Mouse (Mus musculus): ENCODE measurements around the gene Zfp853. TPM values are rescaled to one million over a fixed set of nuclear protein-coding genes. Genes with fewer than 3 reads are reported as not detected.

Gene Zfp853
- polyA plus RNA-seq, 1 experiment from 2014 or later = 0.05 TPM

GRCm38 (mm10) chr5:143288378-143288911 is 5.0 kb downstream of the Zfp853 start:
- H3K27me3 ChIP-seq = peaks cover 80% of the 10 kb centered on the region
- peak overlapping the region; percentile 27 for H3K4me3 ChIP-seq (replicated peaks)
- peaks cover 18% of the 10 kb centered on the region for H3K4me1 ChIP-seq (replicated peaks)
- H3K9me3 ChIP-seq = no peaks in the 10 kb centered on the region
- peak overlapping the region; percentile 50 for H3K4me2 ChIP-seq (replicated peaks)
- WGBS = 12% methylated on average over 9 of the region's 9 CpGs
- no peak overlapping the region for H3K27ac ChIP-seq
- ATAC-seq = no peak
- H3K9ac ChIP-seq (replicated peaks) = peak overlapping the region; percentile 51; the same call in 1 of the 2 replicates
- H3K36me3 ChIP-seq = no peaks in the 10 kb centered on the region; the same call in 1 of the 2 replicates

- H3K9me3 ChIP-seq = no peaks in the 10 kb centered on the region
These were observed 5.6 kb downstream of the Zfp853 start for GRCm38 (mm10) chr5:143287774-143288328.

DNA sequence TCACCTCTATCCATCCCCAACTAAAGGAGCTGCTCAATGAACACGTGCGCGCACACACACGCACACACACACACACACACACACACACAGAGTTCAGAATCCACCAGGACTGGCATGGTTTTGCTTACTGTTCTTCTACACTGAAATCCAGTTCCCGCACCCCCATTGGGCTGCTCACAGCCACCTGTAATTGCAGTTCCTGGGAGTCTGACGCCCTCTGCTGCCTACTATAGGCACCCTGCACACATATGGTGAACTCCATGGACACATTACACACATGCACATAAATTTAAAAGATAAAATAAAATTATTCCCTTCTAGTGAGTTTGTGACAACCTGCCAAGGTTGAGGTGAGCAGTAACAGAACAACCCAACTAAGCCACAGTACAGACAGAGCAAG is 8.7 kb downstream of the Zfp853 start:
- H3K27me3 ChIP-seq = peaks cover 51% of the 10 kb centered on the region
- H3K4me2 ChIP-seq (replicated peaks) = no peak overlapping the region
- ATAC-seq = no peak
- no peak overlapping the region for H3K27ac ChIP-seq
- no peak overlapping the region for H3K4me3 ChIP-seq (replicated peaks)
- no peaks in the 10 kb centered on the region for H3K9me3 ChIP-seq
- H3K36me3 ChIP-seq = no peaks in the 10 kb centered on the region; the same call in 1 of the 2 replicates
- peaks cover 12% of the 10 kb centered on the region for H3K4me1 ChIP-seq (replicated peaks)
- 42% methylated on average over 6 of the region's 6 CpGs for WGBS
- no peak overlapping the region for H3K9ac ChIP-seq (replicated peaks)

More at GRCm38 (mm10) chr5:143287774-143288328, 5.6 kb downstream of the Zfp853 start:
- Histone ChIP-seq H3K4me2 (replicated peaks) (peak overlapping the region; percentile 50), H3K4me1 (replicated peaks) (peaks cover 12% of the 10 kb centered on the region), H3K27me3 (peaks cover 75% of the 10 kb centered on the region), H3K4me3 (replicated peaks) (peak overlapping the region; percentile 27), H3K27ac (no peak overlapping the region), H3K36me3 (no peaks in the 10 kb centered on the region; the same call in 1 of the 2 replicates), H3K9ac (replicated peaks) (peak overlapping the region; percentile 51)
- WGBS = under 1% methylated on average over 48 of the region's 48 CpGs
- peak; percentile 55; the same call in 1 of the 2 replicates for ATAC-seq

- WGBS = 32% methylated on average over 10 of the region's 10 CpGs
These were observed 14.2 kb downstream of the Zfp853 start for GRCm38 (mm10) chr5:143279247-143279646.

DNA sequence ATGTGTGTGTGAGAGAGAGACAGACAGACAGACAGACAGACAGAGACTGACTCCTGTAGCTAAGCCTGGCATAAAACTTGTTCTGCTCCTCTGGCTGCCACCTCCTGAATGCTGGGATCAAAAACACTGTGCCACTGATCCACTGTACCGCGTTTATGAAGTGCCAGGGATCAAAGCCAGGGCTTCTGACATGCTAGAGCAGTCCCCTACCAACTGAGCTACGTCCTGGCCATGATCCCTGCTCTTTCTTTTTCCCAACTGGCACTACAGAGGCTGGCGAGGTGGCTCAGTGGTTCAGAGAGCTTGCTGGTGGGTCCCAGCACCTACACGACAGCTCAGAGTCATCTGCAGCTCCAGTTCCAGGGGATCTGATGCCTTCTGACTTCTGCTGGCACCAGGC is 17.7 kb downstream of the Zfp853 start:
- WGBS = 61% methylated on average over 5 of the region's 5 CpGs
- no peak for ATAC-seq
- no peak overlapping the region for H3K4me2 ChIP-seq (replicated peaks)
- no peaks in the 10 kb centered on the region for H3K36me3 ChIP-seq
- no peak overlapping the region for H3K27ac ChIP-seq
- H3K9ac ChIP-seq (replicated peaks) = no peak overlapping the region
- H3K9me3 ChIP-seq = no peaks in the 10 kb centered on the region
- peaks cover 14% of the 10 kb centered on the region for H3K27me3 ChIP-seq
- no peak overlapping the region for H3K4me3 ChIP-seq (replicated peaks)
- peaks cover 5% of the 10 kb centered on the region for H3K4me1 ChIP-seq (replicated peaks)

More at GRCm38 (mm10) chr5:143279247-143279646, 14.2 kb downstream of the Zfp853 start:
- Histone ChIP-seq H3K27ac (no peak overlapping the region), H3K4me3 (replicated peaks) (no peak overlapping the region), H3K4me1 (replicated peaks) (no peaks in the 10 kb centered on the region), H3K27me3 (peaks cover 16% of the 10 kb centered on the region), H3K36me3 (no peaks in the 10 kb centered on the region), H3K9me3 (no peaks in the 10 kb centered on the region), H3K4me2 (replicated peaks) (no peak overlapping the region), H3K9ac (replicated peaks) (no peak overlapping the region)
- ATAC-seq = no peak

DNA sequence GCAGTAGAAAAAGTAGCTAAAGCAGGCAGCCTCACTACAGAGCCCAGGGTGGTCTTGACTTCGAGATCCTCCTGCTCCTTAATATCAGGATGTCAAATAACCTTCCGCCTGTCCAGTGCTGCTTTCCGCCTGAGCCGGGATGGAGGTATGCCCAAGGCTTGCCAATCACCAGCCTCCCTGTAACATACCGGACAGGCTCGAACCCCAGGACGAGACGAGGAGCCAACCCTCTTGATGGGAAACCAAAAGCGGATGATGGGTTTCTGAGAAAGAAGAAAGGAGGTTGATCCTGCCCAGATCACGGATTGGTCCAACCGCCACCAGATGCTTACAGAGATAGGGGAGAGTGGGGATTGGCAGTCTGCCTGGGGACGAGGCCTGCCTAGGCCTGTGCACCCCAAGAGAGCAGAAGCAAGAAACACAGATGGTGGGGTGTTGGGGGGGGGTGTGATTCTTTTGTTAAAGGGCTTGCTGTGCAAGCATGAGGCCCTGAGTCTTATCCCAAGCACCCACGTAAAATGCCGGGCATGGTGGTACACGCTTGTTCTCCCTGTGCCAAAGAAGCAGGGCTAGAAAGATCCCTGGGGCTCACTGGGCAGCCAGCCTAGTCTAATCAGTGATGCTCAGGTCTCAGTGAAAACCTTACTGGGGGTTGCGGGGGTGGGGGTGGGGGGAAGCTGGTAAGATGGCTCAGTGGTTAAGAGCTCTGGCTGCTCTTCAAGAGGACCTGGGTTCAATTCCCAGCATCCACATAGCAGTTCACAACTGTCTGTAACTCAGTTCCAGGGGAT is 20.7 kb downstream of the Zfp853 start:
- Histone ChIP-seq H3K9ac (replicated peaks) (no peak overlapping the region), H3K36me3 (no peaks in the 10 kb centered on the region), H3K27me3 (peaks cover 9% of the 10 kb centered on the region; the same call in 1 of the 2 replicates), H3K27ac (no peak overlapping the region), H3K9me3 (no peaks in the 10 kb centered on the region), H3K4me3 (replicated peaks) (no peak overlapping the region), H3K4me1 (replicated peaks) (peaks cover 24% of the 10 kb centered on the region), H3K4me2 (replicated peaks) (no peak overlapping the region)
- 90% methylated on average over 16 of the region's 16 CpGs for WGBS
- ATAC-seq = no peak

DNA sequence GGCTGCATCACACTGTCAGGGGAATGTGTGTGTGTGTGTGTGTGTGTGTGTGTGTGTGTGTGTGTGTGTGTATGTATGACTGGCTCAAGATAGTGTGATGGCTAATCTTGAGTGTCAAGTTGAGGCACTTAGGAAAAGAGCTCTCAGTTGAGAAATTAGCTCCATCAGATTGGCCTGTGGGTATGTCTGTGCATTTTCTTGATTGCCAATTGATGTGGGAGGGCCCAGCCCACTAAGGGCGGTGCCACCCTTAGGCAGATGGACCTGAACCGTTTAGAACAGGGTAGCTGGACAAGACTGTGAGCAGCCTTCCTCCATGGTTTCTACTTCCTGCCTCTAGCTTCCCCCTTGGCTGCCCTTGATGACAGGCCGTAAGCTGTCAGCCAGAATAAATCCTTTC is 21.3 kb downstream of the Zfp853 start:
- Histone ChIP-seq H3K9me3 (no peaks in the 10 kb centered on the region), H3K4me2 (replicated peaks) (no peak overlapping the region), H3K9ac (replicated peaks) (no peak overlapping the region), H3K4me3 (replicated peaks) (no peak overlapping the region), H3K4me1 (replicated peaks) (peaks cover 28% of the 10 kb centered on the region), H3K27ac (no peak overlapping the region), H3K36me3 (no peaks in the 10 kb centered on the region), H3K27me3 (peaks cover 9% of the 10 kb centered on the region; the same call in 1 of the 2 replicates)
- 84% methylated on average over 3 of the region's 3 CpGs for WGBS
- no peak for ATAC-seq

- ATAC-seq = no peak
- Histone ChIP-seq H3K27me3 (peaks cover 9% of the 10 kb centered on the region; the same call in 1 of the 2 replicates), H3K9me3 (no peaks in the 10 kb centered on the region), H3K36me3 (no peaks in the 10 kb centered on the region), H3K27ac (no peak overlapping the region), H3K9ac (replicated peaks) (no peak overlapping the region), H3K4me2 (replicated peaks) (no peak overlapping the region), H3K4me1 (replicated peaks) (peaks cover 32% of the 10 kb centered on the region), H3K4me3 (replicated peaks) (no peak overlapping the region)
- WGBS = 93% methylated on average over 6 of the region's 6 CpGs
These were observed 21.8 kb downstream of the Zfp853 start for GRCm38 (mm10) chr5:143271642-143272041.

DNA sequence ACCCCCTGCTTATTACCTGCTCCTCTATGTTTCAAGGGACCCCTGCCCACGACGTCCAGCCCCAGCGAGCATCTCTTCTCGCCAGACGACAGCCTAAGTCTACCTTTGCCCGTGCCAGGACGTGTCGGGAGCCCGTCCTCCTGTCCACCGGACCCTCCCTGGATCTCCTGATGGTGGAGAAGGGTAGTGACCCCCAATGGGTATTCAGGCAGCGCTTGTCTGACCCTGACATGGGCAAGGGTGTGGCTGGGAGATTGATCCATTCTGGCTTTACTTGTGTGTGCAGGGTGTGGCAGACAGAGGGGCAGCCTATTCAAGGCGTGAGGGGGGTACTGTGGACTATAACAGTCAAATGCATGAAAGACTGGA is 23.3 kb downstream of the Zfp853 start:
- Histone ChIP-seq H3K4me2 (replicated peaks) (peak overlapping the region; percentile 72), H3K27me3 (0 out of 2 replicates have a peak, but pooled peaks cover 6% of the 10 kb centered on the region), H3K4me1 (replicated peaks) (peaks cover 34% of the 10 kb centered on the region), H3K27ac (peak overlapping the region; percentile 85), H3K9ac (replicated peaks) (peak overlapping the region; percentile 97), H3K4me3 (replicated peaks) (peak overlapping the region; percentile 89), H3K36me3 (no peaks in the 10 kb centered on the region), H3K9me3 (no peaks in the 10 kb centered on the region)
- ATAC-seq = no peak; the same call in 1 of the 2 replicates
- WGBS = 3% methylated on average over 12 of the region's 12 CpGs

- peaks cover 3% of the 10 kb centered on the region for H3K36me3 ChIP-seq
- peak within 1 kb of the TSS; percentile 97 for H3K9ac ChIP-seq (replicated peaks)
- peak within 1 kb of the TSS; percentile 85 for H3K27ac ChIP-seq
- under 1% methylated on average over 51 of the region's 79 CpGs for WGBS
- peak within 1 kb of the TSS; percentile 72 for H3K4me2 ChIP-seq (replicated peaks)
- peak; percentile 90 for ATAC-seq
- H3K4me3 ChIP-seq (replicated peaks) = peak within 1 kb of the TSS; percentile 89
- H3K27me3 ChIP-seq = 0 out of 2 replicates have a peak, but pooled peaks cover 3% of the 10 kb centered on the region
- H3K4me1 ChIP-seq (replicated peaks) = peaks cover 34% of the 10 kb centered on the region
- no peaks in the 10 kb centered on the region for H3K9me3 ChIP-seq
These were observed 23.9 kb downstream of the Zfp853 start, which contains the start of gene Zfp316 for GRCm38 (mm10) chr5:143269363-143270150. Gene Zfp316, minus strand, starts transcription at chr5:143270022.

GRCm38 (mm10) chr5:143268985-143269362 is 24.4 kb downstream of the Zfp853 start:
- peaks cover 9% of the 10 kb centered on the region for H3K36me3 ChIP-seq
- H3K4me1 ChIP-seq (replicated peaks) = peaks cover 34% of the 10 kb centered on the region
- peak overlapping the region; percentile 97 for H3K9ac ChIP-seq (replicated peaks)
- H3K27me3 ChIP-seq = no peaks in the 10 kb centered on the region
- H3K9me3 ChIP-seq = no peaks in the 10 kb centered on the region
- H3K4me2 ChIP-seq (replicated peaks) = peak overlapping the region; percentile 72
- WGBS = 26% methylated on average over 8 of the region's 8 CpGs
- H3K27ac ChIP-seq = peak overlapping the region; percentile 85
- ATAC-seq = peak; percentile 28
- peak overlapping the region; percentile 89 for H3K4me3 ChIP-seq (replicated peaks)

Measured in midbrain, embryonic 13.5 days (tissue).